Mouse (Mus musculus): ENCODE data around the gene Gm5615.

The Gm5615 gene

GRCm38 (mm10) chr9:36541863-36542262 lies at the start of gene Gm5615:
Gm5615 (minus strand) TSS chr9:36541963.
- DNase-seq = no peak

DNA sequence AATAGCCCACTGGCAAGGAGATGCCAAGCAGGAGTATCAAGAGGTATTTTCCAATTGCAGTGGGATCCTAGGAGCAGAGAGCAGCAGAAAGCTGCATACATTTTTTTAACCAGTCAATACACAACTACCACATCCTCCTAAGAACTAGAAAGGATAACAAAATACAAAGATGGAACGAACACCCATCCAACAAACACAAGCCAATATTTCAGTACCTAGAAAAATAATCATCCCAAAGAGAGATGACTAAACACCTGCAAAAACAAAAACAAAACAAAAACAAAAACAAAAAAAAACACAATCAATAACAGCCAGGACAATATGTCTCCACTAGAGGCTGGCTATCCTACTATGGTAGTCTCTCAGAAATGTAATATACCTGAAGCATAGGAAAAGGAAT lies 40.8 kb upstream of the Gm5615 start, which contains the start of gene Gm17689:
Gene Gm17689, minus strand, starts transcription at position 101 of the 400 bp plus-strand sequence.
- DNase-seq = no peak

DNA sequence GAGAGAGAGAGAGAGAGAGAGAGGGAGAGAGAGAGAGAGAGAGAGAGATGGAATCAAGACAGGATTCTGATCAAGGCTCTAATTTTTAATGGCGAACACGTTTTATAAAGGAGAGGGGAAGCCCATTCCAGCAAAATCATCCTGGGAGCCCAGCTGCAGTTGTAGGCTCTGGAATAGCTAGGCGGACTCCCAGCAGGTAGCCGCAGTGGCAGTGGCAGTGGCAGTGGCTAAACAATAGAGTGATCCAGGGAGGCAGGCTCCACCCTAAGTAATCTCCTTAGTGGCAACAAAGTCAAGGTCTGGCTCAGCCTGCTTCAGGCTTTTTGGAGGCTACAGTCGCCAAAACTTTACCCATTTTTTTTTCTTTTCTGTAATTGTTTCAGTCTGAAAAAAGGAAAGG lies 37.6 kb downstream of the Gm5615 start:
- DNase-seq = no peak

GRCm38 (mm10) chr9:36495824-36496223 lies 45.9 kb downstream of the Gm5615 start:
- no peak for DNase-seq

DNA sequence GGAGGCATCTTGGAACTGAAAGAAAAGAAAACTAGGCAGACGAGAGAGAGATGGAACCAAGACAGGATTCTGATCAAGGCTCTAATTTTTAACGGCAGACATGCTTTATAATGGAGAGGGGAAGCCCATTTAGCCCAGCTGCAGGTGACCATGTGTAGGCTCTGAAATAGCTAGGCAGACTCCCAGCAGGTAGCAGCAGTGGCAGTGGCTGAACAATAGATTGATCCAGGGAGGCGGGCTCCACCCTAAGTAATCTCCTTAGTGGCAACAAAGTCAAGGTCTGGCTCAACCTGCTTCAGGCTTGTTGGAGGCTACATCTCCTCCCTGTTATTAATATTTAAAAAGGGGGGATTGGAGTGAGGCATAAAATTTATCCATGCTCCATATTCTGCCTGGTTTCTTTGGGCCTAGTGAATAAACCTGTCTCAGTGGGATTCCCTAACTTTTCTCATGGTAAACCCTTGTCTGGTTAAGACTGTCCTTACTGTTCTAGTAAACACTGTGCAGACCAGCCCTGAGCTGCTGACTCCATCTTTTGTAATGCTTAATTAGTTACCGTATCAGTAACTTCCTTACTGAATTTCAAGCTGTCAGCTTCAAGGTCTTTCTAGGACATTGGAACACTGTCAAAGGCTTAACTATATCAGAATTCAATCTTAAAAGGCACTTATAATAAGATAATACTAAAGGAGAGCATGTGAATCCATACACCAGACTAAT lies 47.1 kb downstream of the Gm5615 start:
- DNase-seq = no peak

Data from kidney, postnatal 10 days (tissue).